In the genomic region with DNA sequence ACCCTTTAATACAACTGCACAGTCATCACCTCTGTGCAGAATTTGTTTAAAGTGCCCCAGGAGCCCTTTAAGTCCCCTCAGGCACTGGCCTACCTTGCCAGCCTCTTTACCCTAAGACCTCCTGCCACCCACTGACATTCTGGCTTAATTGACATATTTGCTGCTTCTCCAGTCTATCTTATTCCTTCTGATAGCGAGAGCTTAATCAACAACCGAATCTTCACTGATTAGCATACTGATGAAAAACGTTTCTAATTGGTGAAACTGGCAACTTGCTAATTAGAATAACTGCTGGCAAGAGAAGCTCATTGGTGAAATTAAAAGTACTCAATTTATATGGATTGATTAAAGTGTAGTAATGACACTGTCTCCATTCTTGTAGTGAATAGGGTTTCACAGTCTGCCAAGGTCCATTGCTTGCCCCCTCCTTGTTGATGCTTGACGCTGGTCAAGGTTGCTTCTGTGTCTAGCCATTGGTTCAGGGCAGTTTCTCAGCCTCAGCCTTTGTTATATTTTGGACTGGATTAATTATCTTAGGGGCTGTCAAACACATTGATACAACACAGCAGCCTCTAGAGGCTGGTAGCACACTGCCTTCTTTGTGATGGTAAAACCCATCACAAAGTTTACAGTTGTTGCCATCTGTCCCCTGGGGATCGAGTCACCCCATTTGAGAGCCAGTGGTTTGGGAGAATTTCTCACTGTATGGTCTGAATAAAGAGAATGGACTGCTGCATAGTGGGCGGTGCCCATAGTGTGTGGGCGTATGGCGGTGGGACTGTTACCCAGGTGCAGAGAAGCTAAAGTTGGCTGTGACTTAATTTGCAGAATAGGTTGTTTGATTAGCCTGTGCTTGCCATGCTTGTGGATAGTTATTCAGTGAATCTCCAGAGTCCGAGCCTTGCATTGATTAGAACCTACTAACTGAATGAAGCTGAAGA, we compare ENCODE assay signal across 27 mouse cellular contexts.
DNase-seq lines count a peak whose midpoint lies in the region; ATAC-seq lines count a peak whose summit lies in the region.
"Had no signal": no experiment of that assay in that cellular context is flagged by ENCODE, and none has a peak within 500 bp of the region (broad histone marks: within the 10 kb centered on the region; RNA-seq: fewer than 3 reads in every experiment).

No protein-coding gene starts in this region.

- H3K27me3 ChIP-seq in hindbrain, embryonic 14.5 days (ENCODE audit: control insufficient read depth, insufficient read depth, low read length): no peaks in the 10 kb centered on the region
- no peaks in the 10 kb centered on the region for H3K27me3 ChIP-seq in hindbrain, embryonic 16.5 days (replicated peaks; ENCODE audit: control insufficient read depth, insufficient read depth, low read length)
- no peaks in the 10 kb centered on the region for H3K27me3 ChIP-seq in forebrain, embryonic 15.5 days
- H3K27me3 ChIP-seq: liver, embryonic 12.5 days; megakaryocyte, embryonic 14.5 days; midbrain, embryonic 12.5 days; Patski had no signal

- no peak for ATAC-seq in cerebellum, adult (ENCODE audit: insufficient number of reproducible peaks, low FRiP score, low TSS enrichment)
- 0 out of 2 replicates have a peak, but pooled peaks have one; percentile 40 for ATAC-seq in hindbrain, embryonic 14.5 days (ENCODE audit: low FRiP score)
- ATAC-seq in hindbrain, embryonic 16.5 days: no peak
- peak; percentile 68 for ATAC-seq in forebrain, embryonic 15.5 days (replicated peaks)
- ATAC-seq: intestine, postnatal 0 days; liver, embryonic 12.5 days; liver, postnatal 0 days; Patski had no signal

- H3K9ac ChIP-seq in hindbrain, embryonic 14.5 days: no peak overlapping the region
- H3K9ac ChIP-seq in hindbrain, embryonic 16.5 days (ENCODE audit: low read depth, low read length): no peak overlapping the region
- H3K9ac ChIP-seq in forebrain, embryonic 15.5 days (replicated peaks): no peak overlapping the region
- H3K9ac ChIP-seq: liver, embryonic 12.5 days; liver, postnatal 0 days; midbrain, embryonic 12.5 days had no signal

- no peak overlapping the region for H3K27ac ChIP-seq in hindbrain, embryonic 14.5 days
- H3K27ac ChIP-seq in hindbrain, embryonic 16.5 days (ENCODE audit: low read depth, low read length): no peak overlapping the region
- no peak overlapping the region for H3K27ac ChIP-seq in forebrain, embryonic 15.5 days (replicated peaks)
- H3K27ac ChIP-seq: liver, embryonic 12.5 days; midbrain, embryonic 12.5 days had no signal

- 63% methylated on average over 9 of the region's 9 CpGs for WGBS in hindbrain, embryonic 14.5 days
- 61% methylated on average over 9 of the region's 9 CpGs for WGBS in hindbrain, embryonic 16.5 days
- WGBS in forebrain, embryonic 15.5 days: 36% methylated on average over 9 of the region's 9 CpGs

- intact Hi-C loops in gastrocnemius, postnatal 36 days (cut with DNase I): no loop called here

- H3K4me3 ChIP-seq in hindbrain, embryonic 14.5 days (replicated peaks; ENCODE audit: low read length): no peak overlapping the region
- no peak overlapping the region for H3K4me3 ChIP-seq in hindbrain, embryonic 16.5 days (ENCODE audit: low read length)
- H3K4me3 ChIP-seq in forebrain, embryonic 15.5 days: no peak overlapping the region
- H3K4me3 ChIP-seq: liver, embryonic 12.5 days; megakaryocyte, embryonic 14.5 days; midbrain, embryonic 12.5 days had no signal

- no peaks in the 10 kb centered on the region for H3K36me3 ChIP-seq in hindbrain, embryonic 14.5 days (replicated peaks; ENCODE audit: control insufficient read depth, insufficient read depth)
- no peaks in the 10 kb centered on the region for H3K36me3 ChIP-seq in hindbrain, embryonic 16.5 days (ENCODE audit: control insufficient read depth, insufficient read depth, low read length)
- no peaks in the 10 kb centered on the region for H3K36me3 ChIP-seq in forebrain, embryonic 15.5 days
- H3K36me3 ChIP-seq: G1E; liver, embryonic 12.5 days; midbrain, embryonic 12.5 days had no signal

- no peaks in the 10 kb centered on the region for H3K9me3 ChIP-seq in hindbrain, embryonic 14.5 days (ENCODE audit: control insufficient read depth, low read length)
- no peaks in the 10 kb centered on the region for H3K9me3 ChIP-seq in hindbrain, embryonic 16.5 days (ENCODE audit: control insufficient read depth, low read length)
- H3K9me3 ChIP-seq in forebrain, embryonic 15.5 days: no peaks in the 10 kb centered on the region
- H3K9me3 ChIP-seq: liver, embryonic 12.5 days; midbrain, embryonic 12.5 days had no signal

- H3K4me1 ChIP-seq in hindbrain, embryonic 14.5 days (replicated peaks; ENCODE audit: control insufficient read depth, insufficient read depth, low read length): no peaks in the 10 kb centered on the region
- no peaks in the 10 kb centered on the region for H3K4me1 ChIP-seq in hindbrain, embryonic 16.5 days (ENCODE audit: control insufficient read depth, insufficient read depth, low read depth, low read length)
- H3K4me1 ChIP-seq in forebrain, embryonic 15.5 days: peaks cover 13% of the 10 kb centered on the region
- H3K4me1 ChIP-seq: liver, embryonic 12.5 days; megakaryocyte, embryonic 14.5 days; midbrain, embryonic 12.5 days had no signal

- DNase-seq in cerebellum, postnatal 10 days: peak; percentile 25 to 31
- DNase-seq in hindbrain, embryonic 14.5 days (ENCODE audit: low spot score): no peak
- DNase-seq in R1 (ENCODE audit: low read depth, low spot score): peak; percentile 15
- no peak for DNase-seq in natural killer cell, adult 2 months (ENCODE audit: low spot score in 2 of 2)
- no peak for DNase-seq in gastrocnemius, postnatal 36 days
- DNase-seq: adrenal gland, postnatal 14 days; cerebellum, adult 18-20 months; gastrocnemius, postnatal 25 days; heart, adult 18-20 months; heart, postnatal 4 days; kidney, adult 9 months; kidney, postnatal 10 days; layer of hippocampus, adult 9-11 months; liver, postnatal 0 days; lung, postnatal 4 days; retina, postnatal 1 day; right cerebral cortex, postnatal 14 days had no signal

- H3K4me2 ChIP-seq in hindbrain, embryonic 14.5 days (replicated peaks): no peak overlapping the region
- H3K4me2 ChIP-seq in hindbrain, embryonic 16.5 days (ENCODE audit: low read length): no peak overlapping the region
- no peak overlapping the region for H3K4me2 ChIP-seq in forebrain, embryonic 15.5 days (replicated peaks)
- H3K4me2 ChIP-seq: heart, embryonic 11.5 days; liver, embryonic 12.5 days; midbrain, embryonic 12.5 days had no signal

Comparison
In these comparisons a context has a peak if more than half of its experiments do, and no peak if none do; other contexts are left out.
1. ATAC-seq: peak in hindbrain, embryonic 14.5 days (single experiment) and forebrain, embryonic 15.5 days (single experiment); none in cerebellum, adult (single experiment) and hindbrain, embryonic 16.5 days (single experiment).
2. DNase-seq: peak in cerebellum, postnatal 10 days (2 of 2) and R1 (single experiment); none in hindbrain, embryonic 14.5 days (single experiment), natural killer cell, adult 2 months (0 of 2) and gastrocnemius, postnatal 36 days (0 of 2).